Mouse (Mus musculus): ENCODE data around the gene Irak3.

Irak3 gene

GRCm38 (mm10) chr10:120204591-120205210, 2.8 kb upstream of the Irak3 start:
- DNase-seq (ENCODE audit: extremely low spot score, low spot score), result no peak

DNA sequence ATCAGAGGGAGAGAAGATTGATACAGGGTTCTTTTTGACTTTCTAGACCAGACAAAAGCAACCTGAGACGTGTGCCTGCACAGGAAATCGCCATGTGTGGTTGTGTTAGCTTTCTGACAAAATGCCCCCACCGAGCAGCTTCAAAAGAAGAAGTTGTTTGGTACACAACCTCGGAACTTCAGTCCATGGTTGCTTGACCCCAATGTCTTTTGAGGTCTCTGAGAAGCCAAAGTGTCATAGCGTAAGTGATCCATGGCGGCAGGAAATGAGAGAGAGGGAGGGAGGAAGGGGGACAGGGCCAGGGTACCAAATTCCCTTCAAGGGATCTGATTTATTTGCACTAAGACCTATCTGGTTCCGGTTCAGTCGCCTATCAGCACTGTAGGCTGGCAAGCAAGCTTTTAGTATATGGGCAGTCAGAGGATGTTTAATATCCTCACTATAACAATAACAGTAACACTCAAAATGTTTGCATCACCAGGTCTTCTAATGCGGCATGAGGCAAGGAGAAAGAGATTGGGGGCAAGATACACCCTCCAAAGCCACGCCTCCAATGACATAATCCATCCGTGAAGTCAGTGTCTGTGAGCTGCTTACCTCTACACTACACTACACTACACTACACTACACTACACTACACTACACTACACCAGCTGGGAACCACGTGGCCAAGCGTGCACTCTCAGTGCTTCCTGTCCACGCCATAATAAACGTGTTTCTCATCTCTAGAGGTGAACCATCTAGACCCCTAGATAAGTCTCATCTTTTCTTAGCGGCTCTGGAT, 729 bp upstream of the Irak3 start:
- no peak for DNase-seq (ENCODE audit: extremely low spot score, low spot score)

GRCm38 (mm10) chr10:120201131-120201921, 604 bp downstream of the Irak3 start, which contains the start of gene Tmbim4:
Gene Tmbim4, plus strand, starts transcription at chr10:120201590.
- DNase-seq (ENCODE audit: extremely low spot score, low spot score), result peak; percentile 71

- DNase-seq (ENCODE audit: extremely low spot score, low spot score), result no peak
Observed at GRCm38 (mm10) chr10:120197061-120197835, 4.7 kb downstream of the Irak3 start.

DNA sequence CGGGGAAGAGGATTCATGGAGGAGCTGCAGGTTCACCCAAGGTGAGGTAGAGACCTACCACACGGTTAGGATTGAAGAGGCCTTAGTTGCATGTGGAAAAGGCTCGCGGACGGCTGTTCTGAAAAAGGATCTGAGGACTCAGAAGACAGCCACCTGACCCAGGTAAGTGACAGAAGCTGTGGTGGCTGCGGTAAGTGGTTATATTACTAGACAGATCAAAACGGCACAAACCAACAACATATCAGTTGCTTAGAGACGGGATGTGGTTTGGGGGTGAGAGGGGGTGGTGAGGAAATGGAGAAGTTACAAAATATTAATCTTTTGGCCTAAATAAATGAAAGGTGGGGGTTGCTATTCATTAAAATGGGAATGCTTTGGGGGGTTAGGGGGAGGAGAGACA, 8.7 kb downstream of the Irak3 start:
- no peak for DNase-seq (ENCODE audit: extremely low spot score, low spot score)

- DNase-seq (ENCODE audit: extremely low spot score, low spot score), result no peak
Observed at GRCm38 (mm10) chr10:120192278-120192677, 9.7 kb downstream of the Irak3 start.

DNA sequence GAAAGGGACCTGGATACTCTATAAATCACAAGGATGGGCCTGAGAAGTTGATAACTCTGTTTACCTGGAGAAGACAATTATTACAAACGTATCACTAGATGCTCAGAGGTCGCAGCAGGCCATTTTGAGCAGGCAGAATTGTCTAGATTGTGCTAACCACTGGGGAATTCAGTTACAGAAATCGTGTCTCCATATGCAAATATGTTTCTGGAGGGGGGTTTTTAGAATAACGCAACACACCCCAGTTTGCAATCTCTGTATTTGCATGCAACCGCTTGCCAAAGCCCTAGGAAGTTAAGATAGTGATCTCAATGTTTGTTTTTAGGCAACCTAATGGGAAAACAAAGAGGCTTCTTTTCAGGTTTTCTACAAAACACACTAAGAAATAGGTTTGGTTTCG, 10.8 kb downstream of the Irak3 start:
- no peak for DNase-seq (ENCODE audit: extremely low spot score, low spot score)

DNA sequence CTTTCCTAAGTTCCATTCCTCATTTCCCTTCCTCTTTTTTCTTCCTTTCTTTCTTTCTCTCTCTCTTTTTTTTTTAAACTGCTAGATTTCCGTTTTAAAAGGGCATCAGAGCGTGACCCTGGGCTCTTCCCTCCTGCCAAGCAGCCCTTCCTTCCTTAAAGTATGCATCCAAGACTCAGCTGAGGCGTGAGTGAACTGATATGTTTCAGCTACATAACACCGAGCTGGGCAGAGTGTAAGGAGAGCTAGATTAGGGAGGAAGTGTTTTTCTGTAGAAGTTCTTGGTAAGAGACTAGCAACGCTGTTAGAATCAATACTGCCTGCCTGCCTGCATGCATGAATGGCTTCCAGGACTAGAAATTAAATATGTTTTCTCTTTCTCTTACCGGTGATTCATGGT, 12.1 kb downstream of the Irak3 start:
- no peak for DNase-seq (ENCODE audit: extremely low spot score, low spot score)

DNA sequence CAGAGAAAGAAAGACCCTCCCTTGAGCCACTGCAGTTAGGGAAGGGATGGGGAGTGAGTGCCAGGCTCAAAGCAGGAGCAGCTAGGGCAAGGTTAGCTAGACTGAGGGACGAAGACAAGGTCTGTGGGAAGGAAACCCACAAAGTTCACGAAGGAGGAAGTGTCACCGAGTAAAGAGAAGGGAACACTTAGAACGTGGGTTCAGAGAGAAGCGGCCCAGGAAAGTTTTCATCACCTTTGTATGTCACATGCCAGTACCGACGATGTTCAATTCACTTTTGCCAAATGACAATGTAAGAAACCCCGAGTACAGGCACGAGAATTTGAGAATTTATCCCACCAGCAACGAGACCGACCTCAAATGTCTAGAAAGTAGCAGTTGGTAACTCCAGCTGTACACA, 12.7 kb downstream of the Irak3 start:
- DNase-seq (ENCODE audit: extremely low spot score, low spot score), result no peak

- DNase-seq (ENCODE audit: extremely low spot score, low spot score), result no peak
Observed at GRCm38 (mm10) chr10:120188513-120188912, 13.4 kb downstream of the Irak3 start.

- DNase-seq (ENCODE audit: extremely low spot score, low spot score), result no peak
Observed at GRCm38 (mm10) chr10:120183342-120183741, 18.6 kb downstream of the Irak3 start.

DNA sequence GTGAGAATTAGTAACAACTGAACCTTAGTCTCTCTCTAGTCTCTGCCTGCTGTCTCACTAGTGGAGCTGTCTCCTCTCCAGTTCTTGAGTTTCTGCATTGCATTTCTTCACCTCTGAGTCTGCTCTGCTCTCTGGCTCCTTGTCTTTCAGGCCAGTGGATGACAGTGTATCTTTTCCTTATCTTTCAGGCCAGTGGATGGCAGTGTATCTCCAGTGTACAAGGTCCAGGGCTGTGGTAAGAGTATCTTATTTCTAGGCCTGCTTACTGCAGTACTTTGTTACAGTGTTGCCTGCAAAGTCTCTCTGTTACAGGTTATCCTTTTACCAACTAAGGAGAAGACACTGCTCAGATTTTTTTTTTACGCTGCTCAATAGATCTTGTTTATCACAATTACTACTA, 19.0 kb downstream of the Irak3 start:
- DNase-seq (ENCODE audit: extremely low spot score, low spot score), result no peak

- no peak for DNase-seq (ENCODE audit: extremely low spot score, low spot score)
Observed at GRCm38 (mm10) chr10:120174192-120174705, 27.7 kb downstream of the Irak3 start.

- DNase-seq (ENCODE audit: extremely low spot score, low spot score), result no peak
Observed at GRCm38 (mm10) chr10:120171340-120171739, 30.6 kb downstream of the Irak3 start.

- DNase-seq (ENCODE audit: extremely low spot score, low spot score), result no peak
Observed at GRCm38 (mm10) chr10:120170277-120170676, 31.7 kb downstream of the Irak3 start.

DNA sequence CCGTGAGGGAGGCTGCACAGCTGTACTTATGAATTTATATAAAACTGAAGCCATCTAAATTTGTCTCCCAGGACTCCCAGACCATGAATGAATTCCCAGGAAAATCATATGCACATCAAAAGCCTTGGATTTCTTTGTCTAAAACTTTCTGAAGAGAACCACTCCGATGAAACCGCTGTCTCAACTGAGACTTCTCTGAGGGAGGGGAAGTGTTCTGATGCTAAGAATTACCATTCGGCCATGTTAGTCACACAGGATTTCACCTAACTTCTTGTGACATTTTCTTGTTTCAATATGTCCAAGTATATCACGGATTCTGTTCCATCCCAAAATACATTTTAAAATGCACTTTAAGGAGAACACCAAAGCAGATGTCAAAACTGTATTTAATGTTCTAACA, 32.1 kb downstream of the Irak3 start:
- no peak for DNase-seq (ENCODE audit: extremely low spot score, low spot score)

GRCm38 (mm10) chr10:120169064-120169463, 32.9 kb downstream of the Irak3 start:
- no peak for DNase-seq (ENCODE audit: extremely low spot score, low spot score)

GRCm38 (mm10) chr10:120168070-120168469, 33.9 kb downstream of the Irak3 start:
- DNase-seq (ENCODE audit: extremely low spot score, low spot score), result no peak

DNA sequence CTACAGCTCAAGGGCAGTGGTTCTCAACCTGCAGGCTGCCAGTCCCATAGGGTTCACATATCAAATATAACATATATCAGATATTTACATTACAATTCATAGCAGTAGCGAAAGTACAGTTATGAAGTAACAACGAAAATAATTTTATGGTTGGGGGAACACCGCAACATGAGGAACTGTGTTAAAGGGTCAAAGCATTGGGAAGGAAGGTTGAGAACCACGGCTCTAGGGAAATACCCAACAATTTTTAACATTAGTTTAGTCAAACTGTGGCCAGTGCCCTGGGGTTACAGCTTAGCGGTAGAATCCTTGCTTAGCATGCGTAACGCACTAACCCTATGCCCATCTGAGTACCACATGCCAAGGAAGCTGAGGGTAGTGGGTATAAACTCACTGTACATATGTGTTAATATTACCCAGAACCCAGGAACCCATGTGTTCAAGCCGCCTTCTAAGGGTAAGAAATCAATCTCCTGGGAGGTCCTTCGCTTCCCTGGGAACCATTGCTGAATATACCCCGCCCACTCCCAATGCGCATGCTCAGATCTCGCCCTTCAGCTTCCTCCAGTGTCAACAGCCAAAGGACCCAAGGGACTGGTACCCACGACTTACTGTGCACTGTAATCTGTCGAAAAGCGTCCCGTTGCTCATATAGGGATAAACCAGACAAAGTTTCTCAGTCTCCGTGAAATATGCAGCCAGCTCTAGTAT, 36.0 kb downstream of the Irak3 start:
- DNase-seq (ENCODE audit: extremely low spot score, low spot score), result no peak

DNA sequence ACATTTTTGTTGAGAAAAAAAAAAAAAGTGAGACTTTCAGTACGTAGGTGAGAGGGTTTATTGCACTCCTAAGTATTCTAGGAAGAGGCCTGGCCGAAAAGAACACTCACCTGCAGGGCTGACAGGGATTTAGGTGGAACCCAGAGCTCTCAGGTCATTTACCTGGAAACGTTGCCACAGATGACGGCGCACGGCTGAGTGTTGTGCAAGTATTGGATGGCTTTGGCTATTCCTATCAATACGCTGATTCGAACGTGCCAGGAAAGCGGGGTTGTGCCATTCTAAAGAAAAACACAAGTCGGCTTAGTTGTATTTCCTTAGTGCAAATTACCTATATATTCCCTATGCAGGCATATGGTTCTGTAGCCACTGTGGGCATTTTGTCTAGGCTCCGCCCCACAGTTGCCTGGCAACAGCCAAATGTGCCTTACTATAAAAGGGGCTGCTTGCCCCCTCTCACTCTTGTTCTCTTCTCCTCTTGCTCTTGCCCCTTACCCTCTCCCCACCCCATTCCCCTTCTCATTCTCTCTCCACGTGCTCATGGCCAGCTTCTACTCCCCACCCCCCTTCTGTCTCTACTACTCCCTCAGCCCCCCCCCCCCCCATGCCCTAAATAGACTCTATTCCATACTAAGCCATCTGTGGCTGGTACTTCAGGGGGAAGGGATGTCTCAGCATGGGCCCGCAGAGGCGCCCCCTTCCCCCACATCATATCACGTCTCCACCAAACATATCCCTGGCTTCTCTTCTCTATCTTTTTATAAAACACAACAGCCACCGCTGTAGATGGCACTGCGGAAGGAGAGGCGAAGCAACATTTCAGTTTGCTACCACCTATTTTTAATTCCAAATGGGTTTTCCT, 36.8 kb downstream of the Irak3 start:
- no peak for DNase-seq (ENCODE audit: extremely low spot score, low spot score)
